Mouse (Mus musculus): ENCODE measurements around the gene S100a4. TPM values are rescaled to one million over a fixed set of nuclear protein-coding genes. Genes with fewer than 3 reads are reported as not detected.

Gene S100a4
- total RNA-seq, 2 experiments from 2014 or later = 3.7 to 4.0 TPM

DNA sequence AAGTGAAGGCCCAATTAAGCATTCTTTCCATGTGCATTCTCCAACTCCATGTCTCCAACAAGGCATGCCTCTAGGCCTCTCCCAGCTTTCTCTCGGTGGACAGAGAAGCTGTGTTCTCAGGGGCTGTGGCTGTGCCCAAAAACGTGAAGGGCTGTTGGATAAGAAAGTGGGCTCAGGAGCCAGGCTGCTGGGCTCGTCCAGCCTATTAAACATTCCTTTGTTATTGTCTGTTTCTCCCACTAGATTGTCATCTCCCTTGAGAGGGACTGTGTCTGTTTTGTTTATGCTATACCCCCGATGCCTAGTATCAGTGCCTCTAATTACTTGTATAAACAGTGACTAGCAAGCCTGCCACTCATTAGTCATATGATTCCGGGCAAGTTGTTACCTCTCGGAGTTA is 5.8 kb upstream of the S100a4 start:
- intact Hi-C loops (cut with DNase I) = no loop called here
- no peak for DNase-seq (ENCODE audit: low spot score in 2 of 2)

- intact Hi-C loops (cut with DNase I) = no loop called here
- DNase-seq (ENCODE audit: low spot score in 2 of 2) = no peak
Measured at GRCm38 (mm10) chr3:90598212-90598611, 5.4 kb upstream of the S100a4 start.

- intact Hi-C loops (cut with DNase I) = no loop called here
- DNase-seq (ENCODE audit: low spot score in 2 of 2) = no peak
Measured at GRCm38 (mm10) chr3:90599401-90599800, 4.2 kb upstream of the S100a4 start.

- intact Hi-C loops (cut with DNase I) = no loop called here
- no peak for DNase-seq (ENCODE audit: low spot score in 2 of 2)
Measured at GRCm38 (mm10) chr3:90600036-90600435, 3.5 kb upstream of the S100a4 start.

DNA sequence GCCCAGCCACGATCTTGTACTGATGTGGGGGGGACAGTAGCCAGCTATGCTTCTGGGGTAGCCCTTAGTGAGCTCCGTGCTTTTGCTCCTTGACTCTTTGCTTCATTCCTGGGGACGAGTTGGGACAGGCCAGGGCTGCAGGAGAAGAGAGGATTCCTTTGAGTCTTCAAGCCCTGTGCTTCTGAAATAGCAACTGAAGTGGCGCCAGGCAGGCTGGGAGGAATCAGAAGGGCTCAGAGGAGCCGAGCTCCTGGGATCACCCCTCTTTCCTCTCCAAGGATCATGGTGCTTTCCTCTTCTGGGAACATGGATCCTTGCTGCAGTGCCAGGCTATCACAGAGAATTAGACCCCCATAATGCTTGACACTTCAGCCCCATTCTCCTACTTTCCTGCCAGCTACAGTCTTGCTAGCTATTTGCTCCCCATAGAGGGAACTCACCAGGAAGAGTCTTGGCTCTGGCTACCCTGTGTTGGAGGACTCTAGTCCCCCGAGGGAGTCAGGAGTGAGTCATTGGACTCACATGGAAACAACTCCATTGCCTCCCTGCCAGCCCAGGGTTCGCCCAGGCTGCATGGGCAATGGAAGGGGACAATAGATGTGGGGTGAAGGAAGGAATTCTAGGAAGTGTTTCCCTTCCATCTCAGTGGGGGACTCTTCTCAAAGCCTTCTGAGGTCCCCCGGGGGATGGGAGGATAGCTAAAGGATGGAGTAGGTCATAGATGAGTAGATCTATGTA is 2.9 kb upstream of the S100a4 start:
- intact Hi-C loops (cut with DNase I) = no loop called here
- no peak for DNase-seq (ENCODE audit: low spot score in 2 of 2)

DNA sequence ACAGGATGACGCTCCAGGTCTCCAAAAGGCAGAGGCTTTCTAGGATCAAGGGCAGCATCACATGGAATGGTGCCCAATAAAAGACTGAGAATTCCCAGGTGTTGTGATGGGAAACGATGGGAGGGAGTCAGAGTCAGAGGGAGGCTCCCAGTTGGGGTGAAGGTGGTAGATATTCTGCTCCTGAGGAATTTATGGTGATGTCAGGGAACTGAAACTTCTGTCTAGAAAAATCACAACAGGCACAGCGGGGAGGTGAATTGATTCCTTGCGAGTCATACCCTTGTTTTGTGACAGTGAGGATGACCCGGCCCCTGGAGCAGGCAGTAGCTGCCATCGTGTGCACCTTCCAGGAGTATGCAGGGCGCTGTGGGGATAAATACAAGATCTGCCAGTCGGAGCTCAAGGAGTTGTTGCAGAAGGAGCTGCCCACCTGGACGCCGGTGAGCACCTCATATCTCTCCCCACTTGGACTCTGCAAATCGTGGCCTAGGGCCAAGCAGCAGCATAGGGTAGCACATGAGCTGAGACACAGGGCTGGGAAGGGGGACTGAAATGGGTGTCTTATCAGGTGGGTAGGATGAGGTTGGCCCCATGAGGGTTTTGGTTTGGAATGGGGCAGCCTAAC is 2.0 kb upstream of the S100a4 start, which contains the start of gene Gm42674:
TSS of gene Gm42674 (plus strand) at position 419 of the 625 bp plus-strand sequence.
- intact Hi-C loops (cut with DNase I) = no loop called here
- no peak for DNase-seq (ENCODE audit: low spot score in 2 of 2)

GRCm38 (mm10) chr3:90604416-90604815 is 845 bp downstream of the S100a4 start:
- intact Hi-C loops (cut with DNase I) = no loop called here
- DNase-seq (ENCODE audit: low spot score in 2 of 2) = peak in 1 of 2 experiments; percentile 60

DNA sequence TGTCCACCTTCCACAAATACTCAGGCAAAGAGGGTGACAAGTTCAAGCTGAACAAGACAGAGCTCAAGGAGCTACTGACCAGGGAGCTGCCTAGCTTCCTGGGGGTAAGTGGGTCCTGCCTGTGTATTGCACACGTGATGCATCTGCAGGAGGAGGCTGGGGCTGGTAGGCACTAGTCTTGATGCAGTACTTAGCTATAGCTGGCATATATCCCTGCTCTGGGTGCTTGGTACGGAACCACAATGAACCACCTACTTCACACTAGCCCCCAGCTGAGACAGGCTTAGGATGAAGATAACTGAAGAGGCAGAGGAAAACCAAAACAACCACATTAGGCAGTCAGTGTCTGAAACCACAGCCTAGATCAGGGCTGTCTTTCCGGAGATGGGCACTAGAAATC is 1.5 kb downstream of the S100a4 start:
- intact Hi-C loops (cut with DNase I) = no loop called here
- DNase-seq (ENCODE audit: low spot score in 2 of 2) = no peak

DNA sequence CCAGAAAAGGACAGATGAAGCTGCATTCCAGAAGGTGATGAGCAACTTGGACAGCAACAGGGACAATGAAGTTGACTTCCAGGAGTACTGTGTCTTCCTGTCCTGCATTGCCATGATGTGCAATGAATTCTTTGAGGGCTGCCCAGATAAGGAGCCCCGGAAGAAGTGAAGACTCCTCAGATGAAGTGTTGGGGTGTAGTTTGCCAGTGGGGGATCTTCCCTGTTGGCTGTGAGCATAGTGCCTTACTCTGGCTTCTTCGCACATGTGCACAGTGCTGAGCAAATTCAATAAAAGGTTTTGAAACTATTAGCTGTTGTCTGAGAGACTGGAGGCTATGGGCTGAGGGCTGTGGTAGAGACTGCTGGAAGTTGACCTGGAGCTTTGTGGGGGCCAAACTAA is 2.2 kb downstream of the S100a4 start:
- no peak for DNase-seq (ENCODE audit: low spot score in 2 of 2)
- intact Hi-C loops (cut with DNase I) = no loop called here

- no peak for DNase-seq (ENCODE audit: low spot score in 2 of 2)
- intact Hi-C loops (cut with DNase I) = no loop called here
Measured at GRCm38 (mm10) chr3:90606185-90606584, 2.6 kb downstream of the S100a4 start.

GRCm38 (mm10) chr3:90607361-90607760 is 3.8 kb downstream of the S100a4 start:
- intact Hi-C loops (cut with DNase I) = no loop called here

DNA sequence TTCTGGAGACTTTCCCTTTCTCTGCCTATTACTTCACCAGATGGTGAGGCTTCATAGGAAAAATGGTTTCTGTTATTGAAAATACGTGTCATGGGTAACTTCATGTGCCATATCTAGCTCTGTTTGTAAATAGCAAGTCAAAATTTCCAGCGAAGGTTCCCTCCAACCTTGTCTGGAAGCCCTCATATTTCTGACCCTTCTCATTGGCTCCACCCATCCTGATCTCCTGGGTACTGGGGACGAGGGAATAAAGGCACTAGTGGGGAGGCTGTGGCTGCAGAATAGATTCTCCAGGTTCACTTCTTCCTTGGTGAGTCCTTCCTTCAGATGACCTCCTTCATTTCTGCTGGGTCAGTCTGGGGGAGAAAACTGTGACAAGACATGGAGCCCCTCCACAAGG is 4.7 kb downstream of the S100a4 start, which contains the start of gene S100a5:
TSS of gene S100a5 (plus strand) at position 301 of the 400 bp plus-strand sequence.
- intact Hi-C loops (cut with DNase I) = no loop called here
- DNase-seq (ENCODE audit: low spot score in 2 of 2) = no peak

More at GRCm38 (mm10) chr3:90607361-90607760, 3.8 kb downstream of the S100a4 start:
- no peak for DNase-seq (ENCODE audit: low spot score in 2 of 2)

DNA sequence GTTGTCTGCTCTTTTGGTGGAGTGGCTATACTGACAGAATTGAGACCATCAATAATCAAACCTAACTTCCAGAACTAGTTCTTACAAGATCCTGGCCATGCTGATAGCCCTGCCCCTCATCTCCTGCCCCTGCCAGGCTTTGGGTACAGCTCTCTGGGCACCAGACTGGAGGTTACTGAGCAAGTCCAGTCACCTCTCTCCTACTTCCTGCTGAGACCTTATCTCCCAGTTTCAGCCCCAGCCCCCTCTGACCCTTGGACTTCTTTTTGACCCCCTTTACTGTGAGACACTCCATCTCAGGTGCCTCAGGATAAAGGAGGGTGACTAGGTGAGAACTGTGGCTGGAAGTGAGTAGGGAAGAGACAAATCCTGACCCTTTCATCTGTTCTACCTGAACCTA is 5.5 kb downstream of the S100a4 start:
- intact Hi-C loops (cut with DNase I) = no loop called here
- DNase-seq (ENCODE audit: low spot score in 2 of 2) = no peak

GRCm38 (mm10) chr3:90611494-90611893 is 7.9 kb downstream of the S100a4 start:
- DNase-seq (ENCODE audit: low spot score in 2 of 2) = no peak
- intact Hi-C loops (cut with DNase I) = loop anchor here (5.0 kb wide), 1 partner anchor 84 kb away; the partner anchor contains the start of gene S100a14

GRCm38 (mm10) chr3:90612061-90612460 is 8.5 kb downstream of the S100a4 start:
- DNase-seq (ENCODE audit: low spot score in 2 of 2) = no peak
- intact Hi-C loops (cut with DNase I) = loop anchor here (1.0 to 5.0 kb wide), 2 partner anchors 25 to 85 kb away; partner anchors contain the start of gene S100a14

- intact Hi-C loops (cut with DNase I) = loop anchor here (1.0 to 5.0 kb wide), 2 partner anchors 26 to 86 kb away; partner anchors contain the start of gene S100a14
- DNase-seq (ENCODE audit: low spot score in 2 of 2) = no peak
Measured at GRCm38 (mm10) chr3:90612728-90613291, 9.2 kb downstream of the S100a4 start, which contains the start of gene S100a6. TSS of gene S100a6 (plus strand) at chr3:90612882.

- intact Hi-C loops (cut with DNase I) = loop anchor here (5.0 kb wide), 1 partner anchor 86 kb away; the partner anchor contains the start of gene S100a14
- DNase-seq (ENCODE audit: low spot score in 2 of 2) = no peak
Measured at GRCm38 (mm10) chr3:90613461-90614147, 10.0 kb downstream of the S100a4 start.

DNA sequence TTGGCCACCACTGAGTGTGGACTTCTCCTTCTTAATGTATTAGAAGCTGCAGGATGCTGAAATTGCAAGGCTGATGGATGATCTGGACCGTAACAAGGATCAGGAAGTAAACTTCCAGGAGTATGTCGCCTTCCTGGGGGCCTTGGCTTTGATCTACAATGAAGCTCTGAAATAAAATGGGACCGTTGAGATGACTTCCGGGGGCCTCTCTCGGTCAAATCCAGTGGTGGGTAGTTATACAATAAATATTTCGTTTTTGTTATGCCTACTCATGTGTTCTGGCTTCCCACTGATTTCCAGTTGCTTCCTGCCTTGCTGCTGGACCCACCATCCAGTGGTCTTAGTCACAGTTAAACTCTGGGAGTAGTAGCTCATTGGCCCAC is 10.6 kb downstream of the S100a4 start:
- no peak for DNase-seq (ENCODE audit: low spot score in 2 of 2)
- intact Hi-C loops (cut with DNase I) = loop anchor here (5.0 kb wide), 1 partner anchor 87 kb away; the partner anchor contains the start of gene S100a14

GRCm38 (mm10) chr3:90614611-90615251 is 11.2 kb downstream of the S100a4 start:
- intact Hi-C loops (cut with DNase I) = loop anchor here (1.0 to 5.0 kb wide), 3 partner anchors 29 to 87 kb away; partner anchors contain the start of genes S100a14 and S100a7a
- DNase-seq (ENCODE audit: low spot score in 2 of 2) = no peak

Data from left cerebral cortex, postnatal 36 days (tissue).